Mouse (Mus musculus) bone marrow macrophage, adult 2 months (primary cell): Measurements from ENCODE around the gene Dhx16. TPM values are rescaled to one million over a fixed set of nuclear protein-coding genes. Genes with fewer than 3 reads are reported as not detected.
A peak's percentile ranks its signal among the peaks of the same experiment; 100 is the strongest.

ENCODE experiments used
- H3K27ac ChIP-seq: 2 replicates; pipeline ENCODE4 v1.5.1; 2012; ENCODE audit warnings: low read depth, low read length; ENCODE audit not compliant: insufficient read depth
- H3K4me1 ChIP-seq: 2 replicates; pipeline ENCODE4 v1.6.1; 2012; ENCODE audit warnings: low read length; ENCODE audit not compliant: control insufficient read depth, insufficient read depth
- H3K4me3 ChIP-seq: 2 replicates; pipeline ENCODE4 v1.5.1; 2012; ENCODE audit warnings: mild to moderate bottlenecking, low read length, moderate library complexity; ENCODE audit not compliant: insufficient read depth
- CTCF ChIP-seq: IDR thresholded peaks from 2 replicates; pipeline ENCODE4 v1.5.1; 2012; ENCODE audit warnings: low read depth, mild to moderate bottlenecking, low read length, moderate library complexity
- POLR2A ChIP-seq: IDR thresholded peaks from 2 replicates; pipeline ENCODE4 v1.6.1; 2012; ENCODE audit warnings: mild to moderate bottlenecking, low read depth, low read length, borderline replicate concordance
- polyA plus RNA-seq: library from polyadenylated mRNA; stranded (reverse); fragments of >200 nt; gene quantifications from 2 replicates; pipeline ENCODE4 v1.2.4, GENCODE M21; 2012; ENCODE audit not compliant: missing spikeins, insufficient read depth, insufficient read length

Dhx16 gene
- polyA plus RNA-seq, 1 experiment: 57.5 TPM

DNA sequence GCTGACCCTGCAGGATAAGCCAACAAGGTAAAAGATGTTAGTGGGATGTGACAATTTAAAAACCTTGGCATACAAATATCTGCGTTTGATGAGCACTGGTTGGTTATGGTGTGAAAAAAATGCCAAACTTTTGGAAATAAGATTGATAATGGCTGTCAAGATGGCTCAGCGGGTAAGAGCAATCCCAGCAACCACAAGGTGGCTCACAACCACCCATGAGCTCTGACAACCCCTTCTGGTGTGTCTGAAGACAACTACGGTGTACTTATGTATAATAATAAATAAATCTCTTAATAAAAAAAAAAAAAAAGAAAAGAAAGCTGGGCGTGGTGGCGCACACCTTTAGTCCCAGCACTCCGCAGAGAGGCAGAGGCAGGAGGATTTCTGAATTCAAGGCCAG, 35.4 kb downstream of the Dhx16 start:
- TF ChIP-seq POLR2A (no peak), CTCF (no peak)
- H3K4me1 ChIP-seq: peaks cover 20% of the 10 kb centered on the region
- peak overlapping the region; percentile 82 for H3K4me3 ChIP-seq
- H3K27ac ChIP-seq: 0 out of 2 replicates have a peak overlapping the region, but pooled peaks have one; percentile 61

DNA sequence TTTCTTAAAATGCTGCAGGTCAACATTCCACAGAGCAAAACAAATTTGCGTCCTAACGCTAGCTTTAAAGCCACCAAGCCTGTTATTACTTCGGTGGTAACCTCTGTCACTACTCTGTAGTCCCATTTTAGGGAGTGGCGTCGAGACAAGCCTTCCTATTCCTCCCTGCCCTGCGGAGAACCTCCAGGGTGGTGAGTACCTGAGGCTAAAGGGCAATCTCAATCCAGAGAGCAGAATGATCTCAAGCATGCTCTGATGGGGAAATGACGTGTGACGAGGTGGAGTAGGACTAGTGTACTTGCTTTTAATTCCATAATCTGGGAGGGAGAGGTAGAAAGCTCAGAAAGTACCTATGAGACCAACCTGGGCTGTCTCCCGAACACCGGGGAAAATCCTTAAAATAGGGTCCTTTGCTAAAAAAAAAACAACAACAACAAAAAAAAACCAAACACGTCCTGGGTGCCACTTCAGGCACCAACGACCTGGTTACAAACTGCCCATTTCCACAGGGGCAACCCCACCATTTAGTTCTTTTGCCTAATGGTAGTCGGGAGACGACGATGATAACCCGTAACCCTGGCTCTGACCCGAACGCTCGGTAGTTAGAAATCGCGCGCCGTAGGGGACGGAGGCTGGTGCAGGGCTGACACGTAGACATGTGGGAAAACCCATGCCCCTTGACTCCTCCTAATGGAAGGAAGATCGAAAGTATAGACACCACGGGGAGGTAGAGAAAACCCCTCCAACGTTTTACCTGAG, 36.1 kb downstream of the Dhx16 start:
- H3K4me3 ChIP-seq: peak overlapping the region; percentile 82
- H3K27ac ChIP-seq: peak overlapping the region; percentile 61
- peaks cover 26% of the 10 kb centered on the region for H3K4me1 ChIP-seq
- TF ChIP-seq CTCF (no peak), POLR2A (no peak)

DNA sequence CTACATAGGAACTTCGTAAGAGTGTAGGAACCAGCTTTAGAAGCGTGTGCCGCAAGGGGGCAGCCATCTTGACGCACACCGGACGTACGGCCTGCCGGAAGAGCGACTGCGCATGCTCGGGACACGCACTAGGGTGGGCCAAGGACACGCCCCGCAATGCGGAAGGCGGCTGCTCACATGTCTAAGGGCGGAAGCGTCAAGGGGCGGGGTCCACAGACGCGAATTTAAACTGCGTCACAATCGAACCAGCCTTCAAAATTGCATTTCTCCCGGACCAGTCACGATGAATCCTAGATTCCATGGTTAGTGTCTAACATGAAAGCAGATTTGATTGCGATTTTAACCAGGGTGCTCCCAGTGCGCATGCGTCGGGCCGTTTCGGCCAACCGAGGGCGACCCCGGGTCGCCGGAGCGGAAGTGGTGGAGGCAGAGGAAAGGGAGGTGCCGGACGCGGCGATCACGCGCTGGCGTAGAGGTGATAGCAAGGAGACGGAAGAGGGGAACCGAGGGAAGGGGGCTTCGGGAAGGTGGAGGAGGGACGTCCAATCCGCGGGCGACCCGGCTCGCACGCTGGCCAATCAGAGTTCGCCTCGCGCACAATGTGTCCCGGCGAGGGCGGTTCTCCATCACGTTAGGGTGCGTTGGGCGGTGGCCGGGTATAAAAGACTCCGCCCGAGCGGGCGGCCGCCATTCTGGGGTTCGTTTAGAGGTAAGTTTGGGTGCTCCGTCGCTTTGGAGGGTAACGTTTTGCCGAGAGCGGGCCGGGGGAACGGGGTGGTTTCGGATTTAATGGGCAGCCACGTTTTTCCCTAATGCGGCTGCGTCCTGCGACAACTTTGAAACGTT, 36.9 kb downstream of the Dhx16 start, which contains the start of the genes Mrps18b and Ppp1r10:
Gene Mrps18b, minus strand, starts transcription at position 93 of the 846 bp plus-strand sequence.
Gene Ppp1r10, plus strand, starts transcription at position 138 of the 846 bp plus-strand sequence.
- peak within 1 kb of the TSS; percentile 98 for H3K27ac ChIP-seq
- peak within 1 kb of the TSS; percentile 83 for H3K4me3 ChIP-seq
- TF ChIP-seq CTCF: no peak
- peak; percentile 88 for TF ChIP-seq POLR2A
- peaks cover 24% of the 10 kb centered on the region for H3K4me1 ChIP-seq

DNA sequence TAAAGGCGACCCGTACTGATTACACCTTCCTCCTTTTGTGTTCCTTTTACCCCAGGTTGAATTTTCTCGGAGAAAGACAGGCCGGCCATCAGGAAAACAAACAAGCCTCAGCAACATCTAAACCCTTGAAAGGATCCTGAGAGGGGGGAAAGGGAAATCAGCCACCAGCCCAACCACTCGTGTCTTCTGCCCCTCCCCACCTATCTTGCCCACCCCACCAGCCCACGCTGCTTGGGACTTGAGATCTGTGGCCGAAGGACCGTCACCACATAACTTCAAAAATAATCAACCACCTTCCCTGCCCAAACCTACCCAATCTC, 37.5 kb downstream of the Dhx16 start:
- no peak for TF ChIP-seq POLR2A
- TF ChIP-seq CTCF: no peak
- Histone ChIP-seq H3K27ac (peak overlapping the region; percentile 98), H3K4me1 (peaks cover 27% of the 10 kb centered on the region), H3K4me3 (peak overlapping the region; percentile 83)

DNA sequence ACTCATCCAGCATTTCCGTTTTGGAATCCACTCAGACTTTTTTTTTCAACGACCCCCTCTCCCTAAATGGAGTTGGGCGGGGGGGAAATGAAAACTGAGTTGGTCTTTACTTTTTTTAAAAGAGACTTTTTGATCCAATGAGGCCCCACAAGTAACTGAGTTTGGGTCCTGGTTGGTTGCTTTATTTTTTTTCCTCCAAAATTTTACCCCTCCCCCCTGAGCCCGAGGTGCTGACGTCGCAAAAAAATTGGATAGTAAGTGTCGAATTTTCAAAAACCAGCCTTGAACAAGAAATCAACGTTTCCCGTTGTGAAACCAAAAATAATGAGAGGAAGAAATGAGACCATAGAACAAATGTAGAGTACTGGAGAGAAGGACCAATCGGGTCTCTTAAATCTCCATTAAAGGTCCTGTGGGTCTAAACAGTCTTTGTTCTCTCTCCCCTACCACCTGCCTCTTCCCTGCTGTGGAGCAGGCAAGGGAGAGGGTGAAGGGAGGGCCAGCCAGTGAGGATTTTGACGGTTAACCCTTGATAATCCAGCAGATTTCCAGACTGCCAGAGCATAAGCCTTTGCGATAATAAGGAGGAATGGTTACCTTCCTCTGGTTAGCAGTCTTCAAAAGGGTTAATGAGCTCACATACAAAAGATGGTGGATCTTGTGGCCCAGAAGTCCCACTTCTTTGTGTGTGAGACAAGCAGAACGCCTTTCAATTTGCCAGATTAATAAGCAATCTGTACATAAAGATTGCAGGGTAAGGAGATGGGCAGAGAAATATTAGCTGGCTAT, 38.0 kb downstream of the Dhx16 start:
- TF ChIP-seq CTCF: no peak
- no peak for TF ChIP-seq POLR2A
- peaks cover 30% of the 10 kb centered on the region for H3K4me1 ChIP-seq
- peak overlapping the region; percentile 98 for H3K27ac ChIP-seq
- peak overlapping the region; percentile 83 for H3K4me3 ChIP-seq

DNA sequence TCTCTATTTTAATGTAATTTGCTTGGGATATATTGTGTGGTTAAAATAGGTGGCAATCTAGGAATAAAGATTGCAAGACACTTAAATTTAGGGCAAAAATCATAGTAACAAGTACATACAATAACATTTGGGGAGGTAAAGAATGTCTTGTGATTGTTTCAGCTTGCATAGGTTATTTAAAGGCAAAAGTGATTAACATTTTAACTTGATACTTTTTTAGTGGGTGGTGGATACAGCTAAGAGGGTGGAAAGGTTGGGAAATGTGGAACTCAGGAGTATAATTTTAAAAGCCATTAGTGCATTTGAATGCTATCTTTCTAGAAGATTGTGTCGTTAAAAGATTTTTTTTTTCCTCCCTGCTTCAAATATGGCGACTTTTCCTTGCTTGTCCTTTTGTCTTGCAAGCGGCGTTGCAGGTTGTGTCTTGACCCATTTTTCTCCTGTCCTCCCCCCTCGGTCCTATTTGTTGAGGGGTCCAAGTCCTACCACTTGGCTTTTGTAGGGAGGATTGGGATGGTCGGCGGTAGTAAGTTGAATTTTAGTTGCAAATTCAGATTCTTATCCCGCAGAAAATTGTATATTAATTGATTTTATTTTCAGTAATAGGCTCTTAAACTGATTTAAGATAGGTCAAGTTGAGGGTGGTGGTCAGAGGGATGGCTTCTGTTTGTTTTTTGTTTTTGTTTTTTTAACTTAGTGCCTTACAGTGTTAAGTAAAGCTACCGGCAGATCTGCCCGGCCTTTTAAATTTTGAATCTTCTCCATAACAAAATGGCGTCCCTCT, 38.8 kb downstream of the Dhx16 start:
- no peak for TF ChIP-seq POLR2A
- TF ChIP-seq CTCF: no peak
- Histone ChIP-seq H3K27ac (peak overlapping the region; percentile 99), H3K4me3 (peak overlapping the region; percentile 83), H3K4me1 (peaks cover 30% of the 10 kb centered on the region)

DNA sequence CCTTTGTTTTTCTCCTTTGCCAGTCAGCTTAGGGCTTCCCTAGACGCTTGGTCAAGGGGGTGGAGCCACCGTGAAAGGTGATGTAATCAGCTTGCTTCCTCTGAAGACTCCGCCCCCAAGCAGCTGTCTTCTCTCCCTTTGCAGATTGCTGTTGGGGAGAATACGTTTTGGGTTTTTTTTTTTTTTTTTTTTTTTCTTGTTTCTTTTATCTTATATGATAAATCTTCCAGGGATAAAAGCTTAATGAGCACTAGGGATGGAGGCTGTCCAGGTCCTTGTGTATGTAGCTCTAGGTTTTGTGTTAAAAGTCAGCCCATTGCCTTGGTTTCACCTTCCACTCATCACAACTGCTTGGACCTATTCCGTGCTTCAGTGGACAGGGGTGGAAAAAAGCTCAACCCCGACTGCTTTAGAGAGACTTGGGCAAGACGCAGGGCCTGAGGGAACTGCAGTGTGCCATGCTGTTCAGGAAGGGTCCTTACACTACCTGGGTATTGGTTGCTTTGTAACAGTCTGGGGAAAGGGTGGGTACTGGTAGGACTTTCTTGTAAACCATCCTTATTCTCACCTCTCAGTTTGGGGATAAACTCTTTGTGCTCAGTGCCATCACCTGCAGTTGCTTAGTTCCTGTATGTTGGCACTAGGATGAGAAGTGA, 39.6 kb downstream of the Dhx16 start:
- Histone ChIP-seq H3K4me3 (peak overlapping the region; percentile 61), H3K4me1 (peaks cover 30% of the 10 kb centered on the region), H3K27ac (peak overlapping the region; percentile 99)
- TF ChIP-seq CTCF (no peak), POLR2A (no peak)

DNA sequence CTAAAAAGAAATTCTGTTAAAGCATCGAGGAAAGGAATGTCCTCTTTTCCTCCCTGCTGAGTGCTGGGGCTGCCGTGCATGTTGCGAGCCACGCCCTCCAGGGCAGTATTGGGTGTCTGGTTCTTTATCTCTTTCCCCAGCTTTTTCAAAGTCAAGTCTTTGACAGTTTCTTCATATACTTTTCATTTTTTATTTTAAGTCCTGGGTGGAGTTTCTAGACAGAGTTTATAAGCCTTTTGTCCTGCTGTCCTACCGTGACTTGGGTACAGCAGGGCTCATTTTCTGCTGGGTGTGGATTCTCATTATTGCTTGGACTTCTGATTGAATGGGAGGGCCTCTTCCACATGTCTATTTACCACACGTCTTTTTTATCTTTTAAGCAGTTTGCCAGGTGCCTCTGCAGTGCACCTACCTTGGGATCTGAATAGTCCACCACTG, 40.3 kb downstream of the Dhx16 start:
- Histone ChIP-seq H3K27ac (0 out of 2 replicates have a peak overlapping the region, but pooled peaks have one; percentile 3), H3K4me1 (peaks cover 25% of the 10 kb centered on the region), H3K4me3 (no peak overlapping the region)
- no peak for TF ChIP-seq CTCF
- no peak for TF ChIP-seq POLR2A
